Mouse (Mus musculus) lung, postnatal 0 days (tissue): ENCODE measurements around the gene Grb7.
A peak's percentile ranks its signal among the peaks of the same experiment; 100 is the strongest.

ENCODE experiments used
- CTCF ChIP-seq: IDR thresholded peaks from 2 replicates; pipeline ENCODE4 v1.5.1; 2016; ENCODE audit warnings: antibody characterized with exemption, mild to moderate bottlenecking
- EP300 ChIP-seq: IDR thresholded peaks from 2 replicates; pipeline ENCODE4 v1.6.1; 2016; ENCODE audit warnings: antibody characterized with exemption, mild to moderate bottlenecking, control low read depth

DNA sequence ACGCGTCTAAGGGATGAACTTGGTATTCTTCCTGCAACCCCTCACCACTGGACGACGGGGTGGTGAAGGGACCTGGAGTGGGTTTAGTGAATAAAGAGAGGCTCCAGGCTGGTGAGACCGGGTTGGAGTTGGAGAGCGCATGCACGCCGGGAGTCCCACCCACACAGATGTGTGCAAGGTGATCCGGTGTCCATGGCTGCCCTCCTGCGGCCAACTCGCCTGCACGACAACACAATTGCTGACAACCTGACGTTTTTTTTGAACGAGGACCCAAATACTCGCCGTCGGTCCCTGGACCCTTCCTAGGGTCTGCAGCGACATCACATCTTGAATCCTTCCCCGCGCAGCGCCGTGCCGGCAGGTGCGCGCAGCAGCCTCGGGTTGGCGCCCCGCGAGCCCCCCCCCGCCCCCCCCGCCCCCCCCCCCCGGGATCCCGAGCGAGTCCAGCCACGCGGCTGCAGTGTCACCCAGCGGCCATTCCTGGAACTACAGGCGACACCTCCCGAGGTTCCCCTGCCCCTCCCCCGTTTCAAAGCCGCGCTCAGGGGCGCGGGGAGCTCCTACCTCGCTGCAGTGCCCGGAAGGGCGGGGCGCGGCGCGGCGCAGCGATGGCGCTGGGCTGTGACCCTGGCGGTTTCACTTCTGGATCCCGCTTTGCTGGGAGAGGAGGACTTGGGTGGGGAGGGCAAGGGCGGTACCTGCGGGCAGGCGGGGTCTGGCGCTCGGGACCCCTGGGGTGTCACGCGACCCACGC lies 11.3 kb downstream of the Grb7 start:
- peak; percentile 61 for TF ChIP-seq CTCF
- no peak for TF ChIP-seq EP300
